Mouse (Mus musculus): ENCODE measurements around the gene Atp10a.

Atp10a gene

GRCm38 (mm10) chr7:58736841-58737547, 81.0 kb downstream of the Atp10a start:
- no peak for DNase-seq (ENCODE audit: low read depth, low spot score)

GRCm38 (mm10) chr7:58740196-58740595, 84.2 kb downstream of the Atp10a start:
- no peak for DNase-seq (ENCODE audit: low read depth, low spot score)

- DNase-seq (ENCODE audit: low read depth, low spot score), result no peak
Measured at GRCm38 (mm10) chr7:58740842-58741241, 84.9 kb downstream of the Atp10a start.

- DNase-seq (ENCODE audit: low read depth, low spot score), result no peak
Measured at GRCm38 (mm10) chr7:58742009-58742408, 86.0 kb downstream of the Atp10a start.

GRCm38 (mm10) chr7:58742648-58743047, 86.7 kb downstream of the Atp10a start:
- no peak for DNase-seq (ENCODE audit: low read depth, low spot score)

GRCm38 (mm10) chr7:58743362-58744320, 87.7 kb downstream of the Atp10a start:
- no peak for DNase-seq (ENCODE audit: low read depth, low spot score)

- DNase-seq (ENCODE audit: low read depth, low spot score), result no peak
Measured at GRCm38 (mm10) chr7:58746817-58747216, 90.9 kb downstream of the Atp10a start.

GRCm38 (mm10) chr7:58749904-58750612, 94.1 kb downstream of the Atp10a start:
- DNase-seq (ENCODE audit: low read depth, low spot score), result no peak

- DNase-seq (ENCODE audit: low read depth, low spot score), result no peak
Measured at GRCm38 (mm10) chr7:58752041-58752440, 96.1 kb downstream of the Atp10a start.

GRCm38 (mm10) chr7:58754076-58754475, 98.1 kb downstream of the Atp10a start:
- DNase-seq (ENCODE audit: low read depth, low spot score), result no peak

GRCm38 (mm10) chr7:58754536-58754935, 98.6 kb downstream of the Atp10a start:
- no peak for DNase-seq (ENCODE audit: low read depth, low spot score)

- DNase-seq (ENCODE audit: low read depth, low spot score), result no peak
Measured at GRCm38 (mm10) chr7:58755083-58755482, 99.1 kb downstream of the Atp10a start.

GRCm38 (mm10) chr7:58755846-58756245, 99.9 kb downstream of the Atp10a start:
- DNase-seq (ENCODE audit: low read depth, low spot score), result no peak

GRCm38 (mm10) chr7:58757331-58757730, 101.4 kb downstream of the Atp10a start:
- no peak for DNase-seq (ENCODE audit: low read depth, low spot score)

GRCm38 (mm10) chr7:58758396-58758795, 102.4 kb downstream of the Atp10a start:
- no peak for DNase-seq (ENCODE audit: low read depth, low spot score)

- no peak for DNase-seq (ENCODE audit: low read depth, low spot score)
Measured at GRCm38 (mm10) chr7:58759265-58759664, 103.3 kb downstream of the Atp10a start.

- no peak for DNase-seq (ENCODE audit: low read depth, low spot score)
Measured at GRCm38 (mm10) chr7:58767257-58767656, 111.3 kb downstream of the Atp10a start.

GRCm38 (mm10) chr7:58768253-58768652, 112.3 kb downstream of the Atp10a start:
- DNase-seq (ENCODE audit: low read depth, low spot score), result no peak

GRCm38 (mm10) chr7:58770254-58770653, 114.3 kb downstream of the Atp10a start:
- DNase-seq (ENCODE audit: low read depth, low spot score), result no peak

- DNase-seq (ENCODE audit: low read depth, low spot score), result no peak
Measured at GRCm38 (mm10) chr7:58772048-58772690, 116.2 kb downstream of the Atp10a start.

GRCm38 (mm10) chr7:58779146-58779545, 123.2 kb downstream of the Atp10a start:
- no peak for DNase-seq (ENCODE audit: low read depth, low spot score)

All from embryo, embryonic 11.5 days (tissue).